In genomic region chr5:137032641-137033074, GRCm38 (mm10) we compare ENCODE assay signal across 9 mouse cellular contexts. TPM values are rescaled to one million over a fixed set of nuclear protein-coding genes. Genes with fewer than 3 reads are reported as not detected.
DNase-seq lines count a peak whose midpoint lies in the region; ATAC-seq and TF ChIP-seq lines count a peak whose summit lies in the region.
"Had no signal": no experiment of that assay in that cellular context is flagged by ENCODE, and none has a peak within 500 bp of the region (broad histone marks: within the 10 kb centered on the region; RNA-seq: fewer than 3 reads in every experiment).

No protein-coding gene starts in this region.

- peak overlapping the region; percentile 62 for H3K9ac ChIP-seq in heart, embryonic 14.5 days (ENCODE audit: low read length)
- peak overlapping the region; percentile 43 for H3K9ac ChIP-seq in liver, embryonic 15.5 days
- peak overlapping the region; percentile 45 for H3K9ac ChIP-seq in neural tube, embryonic 12.5 days
- 0 out of 2 replicates have a peak overlapping the region, but pooled peaks have one; percentile 27 for H3K9ac ChIP-seq in stomach, postnatal 0 days (ENCODE audit: low read length)

- TF ChIP-seq CTCF in stomach, postnatal 0 days (IDR thresholded peaks at IDR 0.05; ENCODE audit: low read depth), result peak; percentile 30; the same call in 1 of the 2 replicates

- peaks cover 5% of the 10 kb centered on the region for H3K4me1 ChIP-seq in brown adipose tissue, adult 24 weeks (ENCODE audit: control insufficient read depth, insufficient read depth, insufficient read length, low read length)
- H3K4me1 ChIP-seq in heart, embryonic 14.5 days (ENCODE audit: control insufficient read depth in 2 of 2, insufficient read depth in 2 of 2, low read length in 2 of 2), result peaks cover 18 to 25% of the 10 kb centered on the region in 2 experiments
- H3K4me1 ChIP-seq in liver, embryonic 15.5 days (replicated peaks), result peaks cover 45% of the 10 kb centered on the region
- H3K4me1 ChIP-seq in neural tube, embryonic 12.5 days, result peaks cover 36% of the 10 kb centered on the region
- H3K4me1 ChIP-seq in stomach, postnatal 0 days (replicated peaks; ENCODE audit: control insufficient read depth, insufficient read depth), result peaks cover 11% of the 10 kb centered on the region

- H3K27me3 ChIP-seq in heart, embryonic 14.5 days (ENCODE audit: control insufficient read depth, insufficient read depth, low read length), result peaks cover 48% of the 10 kb centered on the region
- H3K27me3 ChIP-seq in liver, embryonic 15.5 days, result peaks cover 68% of the 10 kb centered on the region
- peaks cover 48% of the 10 kb centered on the region for H3K27me3 ChIP-seq in neural tube, embryonic 12.5 days (replicated peaks)
- H3K27me3 ChIP-seq in stomach, postnatal 0 days (ENCODE audit: control insufficient read depth, insufficient read depth, low read length), result peaks cover 24% of the 10 kb centered on the region

- H3K9me3 ChIP-seq in heart, embryonic 14.5 days (ENCODE audit: control insufficient read depth, low read length), result no peaks in the 10 kb centered on the region
- H3K9me3 ChIP-seq in liver, embryonic 15.5 days (replicated peaks), result no peaks in the 10 kb centered on the region
- H3K9me3 ChIP-seq in neural tube, embryonic 12.5 days, result no peaks in the 10 kb centered on the region
- H3K9me3 ChIP-seq in stomach, postnatal 0 days (ENCODE audit: control insufficient read depth, low read length), result no peaks in the 10 kb centered on the region

- peak overlapping the region; percentile 58 for H3K4me3 ChIP-seq in brown adipose tissue, adult 24 weeks (ENCODE audit: insufficient read depth, low read depth, low read length)
- peak overlapping the region; percentile 37 to 50 for H3K4me3 ChIP-seq in heart, embryonic 14.5 days (ENCODE audit: control insufficient read depth in 1 of 2, insufficient read depth in 1 of 2, low read depth in 1 of 2, low read length in 2 of 2)
- H3K4me3 ChIP-seq in liver, embryonic 15.5 days (replicated peaks), result peak overlapping the region; percentile 60
- peak overlapping the region; percentile 40 for H3K4me3 ChIP-seq in neural tube, embryonic 12.5 days
- peak overlapping the region; percentile 39 for H3K4me3 ChIP-seq in stomach, postnatal 0 days (ENCODE audit: low read depth, low read length)

- peak; percentile 96 for DNase-seq in kidney, postnatal 10 days
- peak; percentile 98 for DNase-seq in stomach, postnatal 0 days (ENCODE audit: low spot score)

- H3K27ac ChIP-seq in brown adipose tissue, adult 24 weeks (replicated peaks; ENCODE audit: low read depth, low read length), result no peak overlapping the region
- no peak overlapping the region for H3K27ac ChIP-seq in heart, embryonic 14.5 days (replicated peaks in 1 of 2; ENCODE audit: control insufficient read depth in 1 of 2, insufficient read depth in 1 of 2, low read depth in 2 of 2, low read length in 2 of 2)
- H3K27ac ChIP-seq in liver, embryonic 15.5 days (replicated peaks), result no peak overlapping the region
- no peak overlapping the region for H3K27ac ChIP-seq in neural tube, embryonic 12.5 days
- no peak overlapping the region for H3K27ac ChIP-seq in stomach, postnatal 0 days (replicated peaks)

- WGBS in heart, embryonic 14.5 days, result 0% methylated on average over 40 of the region's 49 CpGs
- WGBS in liver, embryonic 15.5 days (ENCODE audit: insufficient replicate concordance), result under 1% methylated on average over 49 of the region's 49 CpGs
- WGBS in neural tube, embryonic 12.5 days, result under 1% methylated on average over 48 of the region's 49 CpGs
- under 1% methylated on average over 40 of the region's 49 CpGs for WGBS in stomach, postnatal 0 days

- peak; percentile 76 for ATAC-seq in CD4-positive, CD25-positive, alpha-beta regulatory T cell, adult 4 months
- peak; percentile 85 for ATAC-seq in erythroid progenitor cell, adult 5-6 weeks (replicated peaks; ENCODE audit: low FRiP score, poor library complexity, severe bottlenecking)
- ATAC-seq in heart, embryonic 14.5 days (ENCODE audit: insufficient number of reproducible peaks, insufficient read depth, low FRiP score, low read depth), result peak; percentile 77
- peak; percentile 85 for ATAC-seq in liver, embryonic 15.5 days (ENCODE audit: insufficient read depth)
- ATAC-seq in neural tube, embryonic 12.5 days (ENCODE audit: low FRiP score, low read depth), result peak; percentile 74
- peak; percentile 87 for ATAC-seq in stomach, postnatal 0 days (ENCODE audit: low FRiP score, low TSS enrichment)

- peaks cover 28% of the 10 kb centered on the region for H3K36me3 ChIP-seq in heart, embryonic 14.5 days (ENCODE audit: control insufficient read depth, insufficient read depth, low read length)
- peaks cover 20% of the 10 kb centered on the region for H3K36me3 ChIP-seq in liver, embryonic 15.5 days (replicated peaks)
- H3K36me3 ChIP-seq in neural tube, embryonic 12.5 days, result peaks cover 24% of the 10 kb centered on the region
- H3K36me3 ChIP-seq in stomach, postnatal 0 days (ENCODE audit: control insufficient read depth, insufficient read depth, low read length), result peaks cover 7% of the 10 kb centered on the region

- no peak for TF ChIP-seq EP300 in stomach, postnatal 0 days (optimal IDR thresholded peaks at IDR 0.05)

- H3K4me2 ChIP-seq in heart, embryonic 14.5 days (ENCODE audit: low read length), result peak overlapping the region; percentile 98
- H3K4me2 ChIP-seq in liver, embryonic 15.5 days, result peak overlapping the region; percentile 84
- H3K4me2 ChIP-seq in neural tube, embryonic 12.5 days (replicated peaks), result peak overlapping the region; percentile 98
- peak overlapping the region; percentile 91 for H3K4me2 ChIP-seq in stomach, postnatal 0 days (replicated peaks; ENCODE audit: low read depth)

RNA-seq across cellular contexts. Expression of gene Vgf, which starts 6.5 kb away (rescaled TPM):
- not detected for polyA plus RNA-seq in CD4-positive, CD25-positive, alpha-beta regulatory T cell, adult 4 months (2017; shearing (Covaris generic))
- not detected in 2 replicates for polyA plus RNA-seq in brown adipose tissue, adult 24 weeks (2012; ENCODE audit: insufficient read depth, insufficient read length, missing spikeins)
- total RNA-seq in erythroid progenitor cell, adult 5-6 weeks (2015; ENCODE audit: low replicate concordance), result not detected in 2 replicates
- total RNA-seq in erythroid progenitor cell, adult 5-6 weeks (2017; ENCODE audit: low replicate concordance), result not detected in 2 replicates
- 0.09 TPM in 1 of 2 replicates, not detected in the other for polyA plus RNA-seq in heart, embryonic 14.5 days (2014; fragmentation: Nextera tagmentation; extraction: Ambion mirVana)
- not detected in 2 replicates for polyA plus RNA-seq in liver, embryonic 15.5 days (2015; fragmentation: Nextera tagmentation; extraction: Ambion mirVana)
- 3.6 and 4.5 TPM in 2 replicates for polyA plus RNA-seq in neural tube, embryonic 12.5 days (2016; fragmentation: Nextera tagmentation; extraction: Ambion mirVana)
- polyA plus RNA-seq in stomach, postnatal 0 days (2015; fragmentation: Nextera tagmentation; extraction: Ambion mirVana), result 1.8 TPM in 2 replicates
- polyA plus RNA-seq: gonadal fat pad, adult 2 months had no signal

RNA-seq across cellular contexts. Expression of gene Ap1s1, which starts 13.3 kb away (rescaled TPM):
- 10 to 100 TPM; 62.2 to 84.9 TPM for polyA plus RNA-seq in CD4-positive, CD25-positive, alpha-beta regulatory T cell, adult 4 months (2017; shearing (Covaris generic))
- polyA plus RNA-seq in brown adipose tissue, adult 24 weeks (2012; ENCODE audit: insufficient read depth, insufficient read length, missing spikeins), result 69.0 and 73.6 TPM in 2 replicates
- total RNA-seq in erythroid progenitor cell, adult 5-6 weeks (2015; ENCODE audit: low replicate concordance), result 6.5 and 8.4 TPM in 2 replicates
- total RNA-seq in erythroid progenitor cell, adult 5-6 weeks (2017; ENCODE audit: low replicate concordance), result 18.7 and 26.5 TPM in 2 replicates
- 117 and 120 TPM in 2 replicates for polyA plus RNA-seq in heart, embryonic 14.5 days (2014; fragmentation: Nextera tagmentation; extraction: Ambion mirVana)
- polyA plus RNA-seq in liver, embryonic 15.5 days (2015; fragmentation: Nextera tagmentation; extraction: Ambion mirVana), result 74.7 and 77.6 TPM in 2 replicates
- 193 and 198 TPM in 2 replicates for polyA plus RNA-seq in neural tube, embryonic 12.5 days (2016; fragmentation: Nextera tagmentation; extraction: Ambion mirVana)
- polyA plus RNA-seq in stomach, postnatal 0 days (2015; fragmentation: Nextera tagmentation; extraction: Ambion mirVana), result 140 and 146 TPM in 2 replicates

RNA-seq across cellular contexts. Expression of gene Serpine1, which starts 39.4 kb away (rescaled TPM):
- under 1 TPM in 1 of 2 experiments, not detected in 1; 0.20 TPM for polyA plus RNA-seq in CD4-positive, CD25-positive, alpha-beta regulatory T cell, adult 4 months (2017; shearing (Covaris generic))
- 4.1 and 9.6 TPM in 2 replicates for polyA plus RNA-seq in brown adipose tissue, adult 24 weeks (2012; ENCODE audit: insufficient read depth, insufficient read length, missing spikeins)
- total RNA-seq in erythroid progenitor cell, adult 5-6 weeks (2015; ENCODE audit: low replicate concordance), result not detected in 2 replicates
- not detected in 2 replicates for total RNA-seq in erythroid progenitor cell, adult 5-6 weeks (2017; ENCODE audit: low replicate concordance)
- 0.93 and 1.0 TPM in 2 replicates for polyA plus RNA-seq in heart, embryonic 14.5 days (2014; fragmentation: Nextera tagmentation; extraction: Ambion mirVana)
- polyA plus RNA-seq in liver, embryonic 15.5 days (2015; fragmentation: Nextera tagmentation; extraction: Ambion mirVana), result 0.06 and 0.20 TPM in 2 replicates
- polyA plus RNA-seq in neural tube, embryonic 12.5 days (2016; fragmentation: Nextera tagmentation; extraction: Ambion mirVana), result 0.11 and 0.23 TPM in 2 replicates
- polyA plus RNA-seq in stomach, postnatal 0 days (2015; fragmentation: Nextera tagmentation; extraction: Ambion mirVana), result 0.25 and 0.27 TPM in 2 replicates

RNA-seq across cellular contexts. Expression of gene Znhit1, which starts 44.8 kb away (rescaled TPM):
- 10 to 100 TPM; 50.3 to 67.0 TPM for polyA plus RNA-seq in CD4-positive, CD25-positive, alpha-beta regulatory T cell, adult 4 months (2017; shearing (Covaris generic))
- 76.0 and 101 TPM in 2 replicates for polyA plus RNA-seq in brown adipose tissue, adult 24 weeks (2012; ENCODE audit: insufficient read depth, insufficient read length, missing spikeins)
- total RNA-seq in erythroid progenitor cell, adult 5-6 weeks (2015; ENCODE audit: low replicate concordance), result 40.7 and 52.3 TPM in 2 replicates
- 5.4 and 20.0 TPM in 2 replicates for total RNA-seq in erythroid progenitor cell, adult 5-6 weeks (2017; ENCODE audit: low replicate concordance)
- polyA plus RNA-seq in heart, embryonic 14.5 days (2014; fragmentation: Nextera tagmentation; extraction: Ambion mirVana), result 77.0 and 83.5 TPM in 2 replicates
- polyA plus RNA-seq in liver, embryonic 15.5 days (2015; fragmentation: Nextera tagmentation; extraction: Ambion mirVana), result 50.6 and 53.4 TPM in 2 replicates
- polyA plus RNA-seq in neural tube, embryonic 12.5 days (2016; fragmentation: Nextera tagmentation; extraction: Ambion mirVana), result 103 and 109 TPM in 2 replicates
- polyA plus RNA-seq in stomach, postnatal 0 days (2015; fragmentation: Nextera tagmentation; extraction: Ambion mirVana), result 81.0 and 89.1 TPM in 2 replicates

RNA-seq across cellular contexts. Expression of gene Plod3, which starts 45.8 kb away (rescaled TPM):
- polyA plus RNA-seq in CD4-positive, CD25-positive, alpha-beta regulatory T cell, adult 4 months (2017; shearing (Covaris generic)), result 1 to 10 TPM; 4.4 to 8.8 TPM
- polyA plus RNA-seq in brown adipose tissue, adult 24 weeks (2012; ENCODE audit: insufficient read depth, insufficient read length, missing spikeins), result 15.4 and 16.0 TPM in 2 replicates
- total RNA-seq in erythroid progenitor cell, adult 5-6 weeks (2015; ENCODE audit: low replicate concordance), result 9.7 and 10.1 TPM in 2 replicates
- 6.0 and 12.1 TPM in 2 replicates for total RNA-seq in erythroid progenitor cell, adult 5-6 weeks (2017; ENCODE audit: low replicate concordance)
- polyA plus RNA-seq in heart, embryonic 14.5 days (2014; fragmentation: Nextera tagmentation; extraction: Ambion mirVana), result 36.7 and 38.3 TPM in 2 replicates
- polyA plus RNA-seq in liver, embryonic 15.5 days (2015; fragmentation: Nextera tagmentation; extraction: Ambion mirVana), result 15.3 and 19.0 TPM in 2 replicates
- 38.4 and 39.8 TPM in 2 replicates for polyA plus RNA-seq in neural tube, embryonic 12.5 days (2016; fragmentation: Nextera tagmentation; extraction: Ambion mirVana)
- polyA plus RNA-seq in stomach, postnatal 0 days (2015; fragmentation: Nextera tagmentation; extraction: Ambion mirVana), result 16.4 and 17.2 TPM in 2 replicates
